Mouse (Mus musculus) forebrain, embryonic 15.5 days (tissue): Measurements from ENCODE around the gene Rock2. TPM values are rescaled to one million over a fixed set of nuclear protein-coding genes. Genes with fewer than 3 reads are reported as not detected.

ENCODE experiments used
- ATAC-seq: fragments of 200-750 bp; cut with Nextera tagmentation; replicated peaks from 2 replicates; pipeline ENCODE4 v1.8.0; 2017; ENCODE audit warnings: mild to moderate bottlenecking, moderate TSS enrichment, moderate library complexity
- H3K27ac ChIP-seq: fragments of 300-500 bp; sonication (generic); replicated peaks from 2 replicates; pipeline ENCODE4 v1.5.1; 2015; ENCODE audit warnings: mild to moderate bottlenecking, inconsistent platforms
- H3K27me3 ChIP-seq: fragments of 300-500 bp; sonication (generic); 2 replicates; pipeline ENCODE4 v1.6.1; 2015; ENCODE audit warnings: inconsistent platforms
- H3K36me3 ChIP-seq: fragments of 300-500 bp; sonication (generic); 2 replicates; pipeline ENCODE4 v1.6.1; 2015; ENCODE audit warnings: mild to moderate bottlenecking, inconsistent platforms
- H3K4me1 ChIP-seq: fragments of 300-500 bp; sonication (generic); 2 replicates; pipeline ENCODE4 v1.6.1; 2015; ENCODE audit warnings: inconsistent platforms
- H3K4me2 ChIP-seq: fragments of 300-500 bp; sonication (generic); replicated peaks from 2 replicates; pipeline ENCODE4 v1.6.1; 2015; ENCODE audit warnings: mild to moderate bottlenecking, inconsistent platforms
- H3K4me3 ChIP-seq: fragments of 300-500 bp; sonication (generic); 2 replicates; pipeline ENCODE4 v1.5.1; 2015; ENCODE audit warnings: mild to moderate bottlenecking, inconsistent platforms
- H3K9ac ChIP-seq: fragments of 300-500 bp; sonication (generic); replicated peaks from 2 replicates; pipeline ENCODE4 v1.6.1; 2015; ENCODE audit warnings: mild to moderate bottlenecking, inconsistent platforms
- H3K9me3 ChIP-seq: fragments of 300-500 bp; sonication (generic); 2 replicates; pipeline ENCODE4 v1.6.1; 2016; ENCODE audit warnings: inconsistent platforms
- WGBS: fragments of 180-500 bp; shearing (Covaris S2); methylation state at CpG from one replicate; pipeline ENCODE4 v1.1.7; 2015; ENCODE audit warnings: mixed read lengths; 5-methylcytosine and 5-hydroxymethylcytosine counted together
- polyA plus RNA-seq: library from polyadenylated mRNA; unstranded; fragments of >200 nt; fragmentation: Nextera tagmentation; extraction: Ambion mirVana; gene quantifications from 2 replicates; pipeline ENCODE4 v1.2.1, GENCODE M21; 2015

Rock2 gene
- 15.1 and 16.9 TPM in 2 replicates for polyA plus RNA-seq

DNA sequence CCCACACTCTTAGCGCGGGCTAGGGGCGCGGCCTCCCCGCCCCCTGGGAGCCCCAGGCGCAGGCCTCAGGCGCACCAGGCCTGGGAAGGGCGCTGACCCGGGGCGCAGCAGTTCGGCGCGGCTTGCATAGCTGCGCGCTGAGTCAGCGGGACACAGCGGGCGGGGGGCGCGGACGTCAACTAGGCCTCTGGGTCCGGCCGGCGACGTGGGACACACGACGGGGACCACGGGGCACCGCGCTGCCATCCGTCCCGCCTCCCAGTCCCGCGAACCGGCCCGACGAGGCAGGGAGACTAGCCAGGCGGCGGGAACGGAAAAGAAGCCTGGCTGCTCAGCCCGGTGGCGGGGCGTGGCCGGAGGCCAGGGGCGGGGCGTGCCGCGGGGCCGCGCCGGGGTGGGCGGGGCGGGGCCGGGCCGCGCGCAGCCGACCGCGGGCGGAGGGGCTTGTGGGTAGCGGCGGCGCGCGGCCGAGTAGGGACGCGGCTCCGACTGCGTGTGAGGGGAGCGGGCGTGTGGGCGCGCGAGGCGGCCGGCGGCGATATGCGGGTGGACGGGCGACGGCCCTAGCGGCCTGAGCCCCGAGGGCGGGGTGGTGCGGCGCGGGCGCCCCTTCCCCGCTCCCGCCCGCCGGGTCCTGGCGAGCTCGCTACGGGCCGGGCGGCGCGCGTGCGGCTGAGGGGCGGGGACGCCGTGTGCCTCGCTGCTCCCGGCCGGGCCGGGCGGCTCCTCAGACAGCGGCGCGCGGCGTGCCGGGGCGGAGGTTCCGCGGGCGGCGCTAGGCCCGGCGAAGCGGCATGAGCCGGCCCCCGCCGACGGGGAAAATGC, at the start of gene Rock2:
TSS of gene Rock2 (plus strand) at position 500 of the 825 bp plus-strand sequence.
- H3K27me3 ChIP-seq, result no peaks in the 10 kb centered on the region
- peak; percentile 92 for ATAC-seq
- H3K9ac ChIP-seq, result peak within 1 kb of the TSS; percentile 91
- peak within 1 kb of the TSS; percentile 76 for H3K4me3 ChIP-seq
- peak within 1 kb of the TSS; percentile 84 for H3K4me2 ChIP-seq
- no peaks in the 10 kb centered on the region for H3K36me3 ChIP-seq
- H3K27ac ChIP-seq, result peak within 1 kb of the TSS; percentile 96
- H3K9me3 ChIP-seq, result no peaks in the 10 kb centered on the region
- H3K4me1 ChIP-seq, result peaks cover 39% of the 10 kb centered on the region
- WGBS, result under 1% methylated on average over 124 of the region's 130 CpGs

DNA sequence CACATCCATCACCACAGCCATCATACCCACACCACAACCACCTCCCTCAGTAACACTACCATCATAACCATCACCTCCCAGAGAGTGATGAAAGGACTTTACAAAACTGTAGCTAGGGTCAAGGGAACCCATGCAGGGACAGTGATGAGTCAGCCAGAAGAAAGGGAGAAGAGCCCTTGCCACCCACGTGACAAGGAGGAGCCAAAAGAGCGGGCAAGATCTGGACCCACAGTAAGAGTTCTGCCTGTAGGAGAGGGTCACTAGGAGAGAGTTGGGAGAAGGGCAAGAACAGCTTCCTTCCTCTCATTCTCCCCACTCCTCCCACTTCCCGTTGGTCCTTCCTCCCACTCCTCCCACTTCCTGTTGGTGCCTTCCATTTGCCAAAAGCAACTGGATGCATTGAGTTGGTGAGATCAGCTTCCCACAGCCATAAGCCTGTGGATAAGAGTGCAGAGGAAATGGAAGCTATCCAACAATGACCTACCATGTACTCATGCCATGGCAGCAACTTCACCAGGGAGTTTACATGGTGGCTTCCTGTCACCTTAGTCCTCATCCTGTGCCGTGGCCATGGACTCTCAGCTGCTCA, 47.4 kb upstream of the Rock2 start:
- ATAC-seq, result no peak
- no peaks in the 10 kb centered on the region for H3K4me1 ChIP-seq
- no peak overlapping the region for H3K9ac ChIP-seq
- H3K4me2 ChIP-seq, result no peak overlapping the region
- WGBS, result 91% methylated on average over 4 of the region's 4 CpGs
- no peak overlapping the region for H3K27ac ChIP-seq
- H3K4me3 ChIP-seq, result no peak overlapping the region
- H3K36me3 ChIP-seq, result no peaks in the 10 kb centered on the region
- H3K9me3 ChIP-seq, result no peaks in the 10 kb centered on the region
- H3K27me3 ChIP-seq, result no peaks in the 10 kb centered on the region

DNA sequence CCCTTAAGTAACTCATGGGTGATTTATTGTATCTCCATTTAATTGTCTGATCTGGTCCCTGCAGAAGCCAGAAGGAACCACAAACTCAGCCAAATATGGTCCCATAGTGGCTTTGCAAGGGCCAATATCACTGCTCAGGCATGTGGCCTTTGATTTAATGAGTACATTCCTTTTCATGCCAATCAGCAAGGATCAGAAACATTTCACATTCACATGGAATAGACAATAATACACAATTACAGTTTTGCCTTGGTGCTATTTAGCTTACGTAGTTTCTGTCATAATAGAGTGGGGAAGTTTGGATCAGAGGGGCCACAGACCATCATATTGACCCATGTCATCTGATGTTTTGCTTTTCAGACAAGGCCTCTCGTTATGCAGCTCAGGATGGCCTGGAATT, 46.2 kb upstream of the Rock2 start:
- 88% methylated on average over 2 of the region's 2 CpGs for WGBS
- no peaks in the 10 kb centered on the region for H3K4me1 ChIP-seq
- no peak for ATAC-seq
- no peaks in the 10 kb centered on the region for H3K36me3 ChIP-seq
- no peak overlapping the region for H3K4me3 ChIP-seq
- no peaks in the 10 kb centered on the region for H3K9me3 ChIP-seq
- H3K27ac ChIP-seq, result no peak overlapping the region
- no peak overlapping the region for H3K4me2 ChIP-seq
- H3K9ac ChIP-seq, result no peak overlapping the region
- H3K27me3 ChIP-seq, result no peaks in the 10 kb centered on the region

DNA sequence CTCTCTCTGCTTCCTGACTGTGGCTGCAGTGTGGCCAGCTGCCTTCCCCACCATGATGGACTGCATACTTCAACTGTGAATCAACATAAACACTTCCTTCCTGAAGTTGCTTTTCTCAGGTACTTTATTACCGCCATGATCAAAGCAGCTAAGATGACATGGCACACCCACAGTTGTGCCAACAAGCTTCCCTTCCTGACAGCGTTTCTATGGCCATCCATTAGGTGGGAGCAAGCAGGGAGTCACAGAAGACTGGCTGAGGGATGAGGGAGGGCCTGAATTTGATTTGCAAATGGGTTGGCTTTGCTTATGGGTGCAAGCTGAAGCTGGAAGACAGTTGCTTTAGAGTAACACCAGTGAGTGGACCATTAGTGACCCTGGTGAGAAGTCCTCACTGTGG, 44.9 kb upstream of the Rock2 start:
- Histone ChIP-seq H3K4me2 (no peak overlapping the region), H3K4me3 (no peak overlapping the region), H3K27me3 (no peaks in the 10 kb centered on the region), H3K27ac (no peak overlapping the region), H3K9me3 (no peaks in the 10 kb centered on the region), H3K4me1 (no peaks in the 10 kb centered on the region), H3K36me3 (no peaks in the 10 kb centered on the region), H3K9ac (no peak overlapping the region)
- ATAC-seq, result no peak
- WGBS, result 70% methylated on average over 2 of the region's 2 CpGs

DNA sequence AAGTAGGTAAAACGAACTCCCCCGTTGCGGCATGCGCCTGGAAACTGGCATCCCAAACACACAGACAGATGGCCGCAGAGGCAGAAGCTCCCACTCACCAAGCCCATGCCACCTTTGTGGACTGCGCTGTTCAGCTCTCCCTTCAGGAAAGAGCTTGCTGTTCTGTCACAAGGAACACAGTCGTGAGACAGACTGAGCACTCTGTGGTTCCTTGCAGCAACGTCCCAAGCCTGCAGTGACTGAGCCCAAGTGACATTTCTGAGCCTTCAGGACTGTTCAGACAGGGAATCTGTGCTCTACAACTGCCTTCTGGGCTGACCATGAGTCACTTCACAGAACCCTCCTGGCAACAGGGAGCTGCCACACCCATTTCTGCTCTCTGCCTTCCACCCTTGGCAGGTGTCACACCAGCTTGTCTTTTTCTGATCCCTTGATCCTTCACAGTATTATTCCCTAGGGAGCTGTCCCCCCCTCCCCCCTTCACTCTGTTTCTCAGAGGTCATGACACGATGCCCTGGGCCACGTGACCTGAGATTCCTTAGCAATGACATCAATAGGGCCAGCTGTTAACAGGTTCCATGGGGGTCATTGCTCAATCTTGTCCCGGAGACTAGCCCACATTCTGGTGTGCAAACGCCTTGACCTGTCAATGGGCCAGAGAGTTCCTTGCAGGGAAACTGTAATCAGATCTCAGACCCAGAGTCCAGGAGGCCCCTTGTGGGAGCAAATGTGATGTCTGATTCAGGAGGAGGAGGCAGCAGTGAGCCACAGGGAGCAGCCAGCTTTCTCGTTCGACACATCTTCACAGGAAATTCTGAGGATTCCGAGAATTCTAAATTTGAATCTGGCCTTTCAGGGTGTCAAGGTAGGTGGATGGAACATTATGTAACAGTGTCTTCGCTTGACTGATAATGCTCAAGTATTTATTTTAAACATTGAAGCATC, 44.0 kb upstream of the Rock2 start:
- Histone ChIP-seq H3K4me1 (peaks cover 2% of the 10 kb centered on the region), H3K27me3 (no peaks in the 10 kb centered on the region), H3K9me3 (no peaks in the 10 kb centered on the region), H3K4me3 (no peak overlapping the region), H3K9ac (no peak overlapping the region), H3K36me3 (no peaks in the 10 kb centered on the region), H3K27ac (no peak overlapping the region), H3K4me2 (no peak overlapping the region)
- 53% methylated on average over 16 of the region's 16 CpGs for WGBS
- no peak for ATAC-seq

DNA sequence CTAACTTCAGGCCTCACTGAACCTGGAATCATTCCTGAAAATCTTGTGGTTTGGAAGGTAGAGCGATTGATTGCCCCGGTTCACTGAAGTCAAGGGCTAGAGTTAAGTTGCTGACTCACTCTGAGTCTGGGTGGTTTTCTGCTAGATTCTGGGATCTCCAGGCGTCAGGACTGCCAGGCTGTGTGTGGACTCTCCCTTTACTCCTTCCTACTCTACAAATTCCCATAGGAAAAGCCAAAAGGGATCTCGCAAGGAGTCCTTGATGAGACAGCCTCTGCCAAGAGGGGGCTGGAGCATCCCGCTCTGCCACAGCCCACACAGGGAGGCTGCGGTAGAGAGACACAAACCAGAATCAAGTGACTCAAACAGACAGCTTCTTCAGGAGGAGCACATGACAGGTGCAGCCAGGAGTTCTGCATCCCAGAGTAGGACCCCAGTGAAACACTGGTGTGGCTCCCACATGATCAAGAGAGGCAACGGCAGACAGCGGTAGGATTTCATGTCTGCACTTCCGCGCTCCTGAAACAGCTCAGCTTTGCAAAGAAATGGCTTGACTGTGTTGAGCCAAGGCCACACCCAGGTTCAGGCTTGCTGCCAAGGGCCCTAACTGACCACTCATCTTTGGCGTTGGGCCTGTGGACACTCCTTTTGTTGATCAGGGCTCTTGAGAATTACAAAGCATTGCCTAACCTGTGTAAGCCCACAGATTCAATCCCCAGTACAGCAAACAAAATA, 41.1 kb upstream of the Rock2 start:
- Histone ChIP-seq H3K4me2 (no peak overlapping the region), H3K9me3 (no peaks in the 10 kb centered on the region), H3K4me3 (no peak overlapping the region), H3K36me3 (no peaks in the 10 kb centered on the region), H3K27ac (no peak overlapping the region), H3K9ac (no peak overlapping the region), H3K4me1 (peaks cover 12% of the 10 kb centered on the region), H3K27me3 (no peaks in the 10 kb centered on the region)
- 84% methylated on average over 11 of the region's 11 CpGs for WGBS
- no peak for ATAC-seq

DNA sequence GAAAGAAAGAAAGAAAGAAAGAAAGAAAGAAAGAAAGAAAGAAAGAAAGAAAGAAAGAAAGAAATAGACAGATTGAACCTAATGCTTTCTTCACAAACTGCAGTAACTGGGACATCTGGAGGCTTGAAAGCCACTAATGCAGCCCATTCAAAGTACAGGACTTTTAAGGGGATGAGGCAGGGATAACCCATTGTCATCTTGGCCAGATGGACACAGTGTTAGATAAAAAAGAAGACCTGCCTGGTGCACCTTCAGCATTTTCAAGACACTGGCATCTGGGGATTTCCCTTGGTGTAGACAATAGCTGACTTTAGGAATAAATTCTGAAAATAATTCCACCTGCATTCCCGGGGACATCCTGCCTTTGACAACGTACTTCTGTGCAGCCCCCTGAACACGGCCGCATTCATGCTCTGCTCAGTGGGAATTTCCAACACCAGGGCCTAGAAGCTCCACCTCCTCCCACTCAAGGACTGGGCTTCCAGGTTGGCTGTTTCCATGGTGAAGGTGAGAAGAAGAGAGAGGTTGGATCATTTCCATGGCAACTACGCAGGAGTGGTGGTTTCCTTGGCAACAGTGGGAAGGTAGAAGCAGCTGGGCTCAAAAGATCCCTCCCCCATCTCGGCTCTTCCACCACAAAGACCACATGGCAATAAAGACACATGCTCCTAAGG, 38.9 kb upstream of the Rock2 start:
- H3K4me2 ChIP-seq, result 0 out of 2 replicates have a peak overlapping the region, but pooled peaks have one; percentile 13
- H3K9me3 ChIP-seq, result no peaks in the 10 kb centered on the region
- H3K27ac ChIP-seq, result peak overlapping the region; percentile 91
- no peak overlapping the region for H3K9ac ChIP-seq
- H3K4me1 ChIP-seq, result peaks cover 12% of the 10 kb centered on the region
- H3K36me3 ChIP-seq, result no peaks in the 10 kb centered on the region
- peak; percentile 95 for ATAC-seq
- 3% methylated on average over 6 of the region's 6 CpGs for WGBS
- no peaks in the 10 kb centered on the region for H3K27me3 ChIP-seq
- H3K4me3 ChIP-seq, result no peak overlapping the region

DNA sequence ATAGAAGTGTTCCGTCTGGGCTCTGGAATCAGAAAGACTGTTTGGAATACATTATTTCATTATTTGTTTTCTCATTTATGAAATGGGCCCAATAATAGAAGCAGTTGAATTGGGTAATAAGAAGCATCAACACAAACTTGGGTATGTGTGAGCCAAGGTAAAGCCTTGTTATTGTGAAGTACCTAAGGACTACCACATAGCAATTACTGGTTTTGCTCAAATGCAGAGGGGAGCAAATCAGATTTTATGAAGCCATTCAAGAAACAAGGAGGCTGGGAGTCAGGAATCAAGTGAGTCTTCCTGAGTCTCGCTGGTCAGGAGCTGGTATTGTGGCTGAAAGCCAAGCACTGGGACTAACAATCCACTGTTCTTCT, 38.4 kb upstream of the Rock2 start:
- Histone ChIP-seq H3K4me1 (peaks cover 12% of the 10 kb centered on the region), H3K27ac (peak overlapping the region; percentile 91), H3K4me3 (no peak overlapping the region), H3K4me2 (no peak overlapping the region), H3K9me3 (no peaks in the 10 kb centered on the region), H3K9ac (no peak overlapping the region), H3K27me3 (no peaks in the 10 kb centered on the region), H3K36me3 (no peaks in the 10 kb centered on the region)
- 24% methylated on average over 2 of the region's 2 CpGs for WGBS
- peak; percentile 33 for ATAC-seq

DNA sequence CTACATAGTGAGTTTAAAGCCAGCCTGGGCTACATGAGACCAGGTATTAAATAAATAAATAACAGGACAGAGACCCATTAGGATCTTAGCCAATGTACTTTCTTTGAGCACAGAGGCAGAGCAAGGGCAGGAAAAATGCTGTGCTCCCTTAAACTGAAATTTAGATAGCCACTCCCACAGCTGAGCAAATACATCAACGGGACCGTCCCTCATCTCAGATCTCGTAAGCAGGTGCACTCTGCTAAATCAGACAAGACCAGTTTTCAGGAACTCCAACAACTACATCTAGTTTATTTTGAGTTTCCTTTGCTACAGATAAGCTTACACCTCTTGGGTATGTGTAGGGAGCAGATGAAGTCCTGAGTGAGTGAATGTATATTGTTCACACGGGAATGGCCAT, 36.6 kb upstream of the Rock2 start:
- Histone ChIP-seq H3K4me1 (peaks cover 12% of the 10 kb centered on the region), H3K4me2 (no peak overlapping the region), H3K36me3 (no peaks in the 10 kb centered on the region), H3K27me3 (no peaks in the 10 kb centered on the region), H3K27ac (no peak overlapping the region), H3K9me3 (no peaks in the 10 kb centered on the region), H3K4me3 (no peak overlapping the region), H3K9ac (no peak overlapping the region)
- 85% methylated on average over 4 of the region's 4 CpGs for WGBS
- ATAC-seq, result no peak

DNA sequence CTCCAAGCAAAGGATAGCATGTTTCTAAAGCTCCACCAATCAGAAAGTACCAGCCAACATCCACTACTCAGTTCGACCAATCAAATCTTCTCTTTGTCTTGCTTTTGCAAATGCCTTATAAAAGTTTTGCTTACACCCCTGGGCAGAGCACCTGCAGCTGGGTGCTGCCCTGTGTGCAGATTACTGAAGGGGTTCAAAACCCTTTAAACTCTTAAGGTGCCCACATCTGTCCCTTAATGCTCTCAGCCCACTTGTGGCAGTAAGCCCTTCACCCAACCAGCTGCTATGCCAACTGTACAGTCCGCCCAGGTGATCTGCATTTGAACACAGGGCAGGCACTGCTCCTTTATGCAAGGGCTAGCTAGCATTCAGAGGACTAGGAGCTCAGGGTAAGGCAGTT, 34.9 kb upstream of the Rock2 start:
- Histone ChIP-seq H3K4me3 (no peak overlapping the region), H3K27ac (no peak overlapping the region), H3K4me1 (peaks cover 12% of the 10 kb centered on the region), H3K27me3 (no peaks in the 10 kb centered on the region), H3K36me3 (no peaks in the 10 kb centered on the region), H3K4me2 (no peak overlapping the region), H3K9me3 (no peaks in the 10 kb centered on the region), H3K9ac (no peak overlapping the region)
- no peak for ATAC-seq
- 83% methylated on average over 2 of the region's 2 CpGs for WGBS

DNA sequence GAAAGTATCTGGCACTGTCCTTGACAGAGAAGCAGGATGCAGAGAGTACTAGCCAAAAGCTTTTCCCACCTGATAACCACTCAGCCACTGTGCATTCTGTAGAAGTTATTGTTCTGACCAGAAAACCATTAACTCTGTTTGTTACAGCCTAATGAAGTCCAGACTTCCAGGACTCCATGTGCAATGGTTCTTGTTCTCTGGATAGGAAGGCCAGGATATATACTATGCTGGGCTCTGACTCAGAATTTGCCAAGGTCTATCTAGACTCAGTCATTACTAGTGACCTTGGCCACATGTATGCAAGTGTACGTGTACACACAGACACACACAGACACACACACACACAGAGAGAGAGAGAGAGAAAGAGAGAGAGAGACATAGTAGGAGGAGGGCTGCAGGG, 34.2 kb upstream of the Rock2 start:
- WGBS, result 83% methylated on average over 1 of the region's 1 CpGs
- H3K4me3 ChIP-seq, result no peak overlapping the region
- ATAC-seq, result no peak
- no peaks in the 10 kb centered on the region for H3K9me3 ChIP-seq
- no peaks in the 10 kb centered on the region for H3K36me3 ChIP-seq
- no peak overlapping the region for H3K27ac ChIP-seq
- H3K4me2 ChIP-seq, result no peak overlapping the region
- H3K27me3 ChIP-seq, result no peaks in the 10 kb centered on the region
- H3K4me1 ChIP-seq, result peaks cover 12% of the 10 kb centered on the region
- no peak overlapping the region for H3K9ac ChIP-seq
